Mouse (Mus musculus): ENCODE measurements around the gene Slc24a5. TPM values are rescaled to one million over a fixed set of nuclear protein-coding genes. Genes with fewer than 3 reads are reported as not detected.

Slc24a5 gene
- 3.5 and 4.8 TPM in 2 replicates for polyA plus RNA-seq (2014; fragmentation: Nextera tagmentation; extraction: Ambion mirVana)

GRCm38 (mm10) chr2:125067894-125068293 is at the start of gene Slc24a5:
Gene Slc24a5 (plus strand): TSS chr2:125068124.
- Histone ChIP-seq H3K27me3 (ENCODE audit: control insufficient read depth, insufficient read depth, low read length) (no peaks in the 10 kb centered on the region), H3K36me3 (ENCODE audit: control insufficient read depth, insufficient read depth, low read length) (no peaks in the 10 kb centered on the region), H3K4me3 (ENCODE audit: low read depth, low read length) (no peak within 1 kb of the TSS), H3K4me1 (ENCODE audit: control insufficient read depth, insufficient read depth, low read length) (no peaks in the 10 kb centered on the region), H3K9ac (replicated peaks; ENCODE audit: low read depth, low read length) (no peak within 1 kb of the TSS), H3K27ac (ENCODE audit: low read length) (no peak within 1 kb of the TSS), H3K9me3 (ENCODE audit: control insufficient read depth, low read depth, low read length) (no peaks in the 10 kb centered on the region), H3K4me2 (replicated peaks; ENCODE audit: low read depth, low read length) (no peak within 1 kb of the TSS)
- 55% methylated on average over 10 of the region's 10 CpGs for WGBS
- ATAC-seq (ENCODE audit: insufficient number of reproducible peaks, insufficient read depth, low FRiP score, low read depth): peak; percentile 50; the same call in 1 of the 2 replicates

- 0 out of 2 replicates have a peak overlapping the region, but pooled peaks have one; percentile 5 for H3K4me2 ChIP-seq (replicated peaks; ENCODE audit: low read depth, low read length)
- no peak overlapping the region for H3K4me3 ChIP-seq (ENCODE audit: low read depth, low read length)
- no peaks in the 10 kb centered on the region for H3K4me1 ChIP-seq (ENCODE audit: control insufficient read depth, insufficient read depth, low read length)
- no peak overlapping the region; the same call in 1 of the 2 replicates for H3K27ac ChIP-seq (ENCODE audit: low read length)
- H3K9ac ChIP-seq (replicated peaks; ENCODE audit: low read depth, low read length): no peak overlapping the region
- WGBS: 39% methylated on average over 5 of the region's 5 CpGs
- no peak for ATAC-seq (ENCODE audit: insufficient number of reproducible peaks, insufficient read depth, low FRiP score, low read depth)
- H3K27me3 ChIP-seq (ENCODE audit: control insufficient read depth, insufficient read depth, low read length): no peaks in the 10 kb centered on the region
- no peaks in the 10 kb centered on the region for H3K9me3 ChIP-seq (ENCODE audit: control insufficient read depth, low read depth, low read length)
- H3K36me3 ChIP-seq (ENCODE audit: control insufficient read depth, insufficient read depth, low read length): no peaks in the 10 kb centered on the region
Observed at GRCm38 (mm10) chr2:125024386-125024785, 43.5 kb upstream of the Slc24a5 start.

- H3K4me1 ChIP-seq (ENCODE audit: control insufficient read depth, insufficient read depth, low read length): no peaks in the 10 kb centered on the region
- peak; percentile 58; the same call in 1 of the 2 replicates for ATAC-seq (ENCODE audit: insufficient number of reproducible peaks, insufficient read depth, low FRiP score, low read depth)
- H3K9me3 ChIP-seq (ENCODE audit: control insufficient read depth, low read depth, low read length): no peaks in the 10 kb centered on the region
- no peak overlapping the region for H3K4me3 ChIP-seq (ENCODE audit: low read depth, low read length)
- no peak overlapping the region for H3K9ac ChIP-seq (replicated peaks; ENCODE audit: low read depth, low read length)
- H3K27me3 ChIP-seq (ENCODE audit: control insufficient read depth, insufficient read depth, low read length): no peaks in the 10 kb centered on the region
- H3K27ac ChIP-seq (ENCODE audit: low read length): 0 out of 2 replicates have a peak overlapping the region, but pooled peaks have one; percentile 1
- H3K4me2 ChIP-seq (replicated peaks; ENCODE audit: low read depth, low read length): no peak overlapping the region
- no peaks in the 10 kb centered on the region for H3K36me3 ChIP-seq (ENCODE audit: control insufficient read depth, insufficient read depth, low read length)
- WGBS: 30% methylated on average over 14 of the region's 14 CpGs
Observed at GRCm38 (mm10) chr2:125026358-125027000, 41.4 kb upstream of the Slc24a5 start.

- no peaks in the 10 kb centered on the region for H3K27me3 ChIP-seq (ENCODE audit: control insufficient read depth, insufficient read depth, low read length)
- no peak overlapping the region for H3K9ac ChIP-seq (replicated peaks; ENCODE audit: low read depth, low read length)
- no peak overlapping the region for H3K4me2 ChIP-seq (replicated peaks; ENCODE audit: low read depth, low read length)
- WGBS: 64% methylated on average over 7 of the region's 7 CpGs
- H3K36me3 ChIP-seq (ENCODE audit: control insufficient read depth, insufficient read depth, low read length): no peaks in the 10 kb centered on the region
- ATAC-seq (ENCODE audit: insufficient number of reproducible peaks, insufficient read depth, low FRiP score, low read depth): no peak
- no peaks in the 10 kb centered on the region for H3K4me1 ChIP-seq (ENCODE audit: control insufficient read depth, insufficient read depth, low read length)
- H3K9me3 ChIP-seq (ENCODE audit: control insufficient read depth, low read depth, low read length): no peaks in the 10 kb centered on the region
- H3K4me3 ChIP-seq (ENCODE audit: low read depth, low read length): no peak overlapping the region
- no peak overlapping the region for H3K27ac ChIP-seq (ENCODE audit: low read length)
Observed at GRCm38 (mm10) chr2:125030591-125030990, 37.3 kb upstream of the Slc24a5 start.

GRCm38 (mm10) chr2:125031111-125031510 is 36.8 kb upstream of the Slc24a5 start:
- Histone ChIP-seq H3K36me3 (ENCODE audit: control insufficient read depth, insufficient read depth, low read length) (no peaks in the 10 kb centered on the region), H3K27ac (ENCODE audit: low read length) (no peak overlapping the region), H3K4me2 (replicated peaks; ENCODE audit: low read depth, low read length) (no peak overlapping the region), H3K9ac (replicated peaks; ENCODE audit: low read depth, low read length) (no peak overlapping the region), H3K9me3 (ENCODE audit: control insufficient read depth, low read depth, low read length) (no peaks in the 10 kb centered on the region), H3K4me1 (ENCODE audit: control insufficient read depth, insufficient read depth, low read length) (no peaks in the 10 kb centered on the region), H3K4me3 (ENCODE audit: low read depth, low read length) (no peak overlapping the region), H3K27me3 (ENCODE audit: control insufficient read depth, insufficient read depth, low read length) (no peaks in the 10 kb centered on the region)
- no peak for ATAC-seq (ENCODE audit: insufficient number of reproducible peaks, insufficient read depth, low FRiP score, low read depth)
- WGBS: 76% methylated on average over 8 of the region's 8 CpGs

- ATAC-seq (ENCODE audit: insufficient number of reproducible peaks, insufficient read depth, low FRiP score, low read depth): no peak
- H3K4me3 ChIP-seq (ENCODE audit: low read depth, low read length): no peak overlapping the region
- H3K9ac ChIP-seq (replicated peaks; ENCODE audit: low read depth, low read length): no peak overlapping the region
- H3K27me3 ChIP-seq (ENCODE audit: control insufficient read depth, insufficient read depth, low read length): no peaks in the 10 kb centered on the region
- H3K4me1 ChIP-seq (ENCODE audit: control insufficient read depth, insufficient read depth, low read length): no peaks in the 10 kb centered on the region
- no peaks in the 10 kb centered on the region for H3K36me3 ChIP-seq (ENCODE audit: control insufficient read depth, insufficient read depth, low read length)
- H3K4me2 ChIP-seq (replicated peaks; ENCODE audit: low read depth, low read length): no peak overlapping the region
- H3K9me3 ChIP-seq (ENCODE audit: control insufficient read depth, low read depth, low read length): no peaks in the 10 kb centered on the region
- WGBS: 81% methylated on average over 12 of the region's 12 CpGs
- H3K27ac ChIP-seq (ENCODE audit: low read length): no peak overlapping the region
Observed at GRCm38 (mm10) chr2:125031562-125032257, 36.2 kb upstream of the Slc24a5 start.

GRCm38 (mm10) chr2:125032258-125032973 is 35.5 kb upstream of the Slc24a5 start:
- Histone ChIP-seq H3K27me3 (ENCODE audit: control insufficient read depth, insufficient read depth, low read length) (no peaks in the 10 kb centered on the region), H3K9ac (replicated peaks; ENCODE audit: low read depth, low read length) (no peak overlapping the region), H3K36me3 (ENCODE audit: control insufficient read depth, insufficient read depth, low read length) (no peaks in the 10 kb centered on the region), H3K4me3 (ENCODE audit: low read depth, low read length) (no peak overlapping the region), H3K9me3 (ENCODE audit: control insufficient read depth, low read depth, low read length) (no peaks in the 10 kb centered on the region), H3K4me2 (replicated peaks; ENCODE audit: low read depth, low read length) (no peak overlapping the region), H3K4me1 (ENCODE audit: control insufficient read depth, insufficient read depth, low read length) (no peaks in the 10 kb centered on the region), H3K27ac (ENCODE audit: low read length) (no peak overlapping the region)
- ATAC-seq (ENCODE audit: insufficient number of reproducible peaks, insufficient read depth, low FRiP score, low read depth): no peak
- 70% methylated on average over 17 of the region's 17 CpGs for WGBS

- Histone ChIP-seq H3K27ac (ENCODE audit: low read length) (no peak overlapping the region), H3K4me1 (ENCODE audit: control insufficient read depth, insufficient read depth, low read length) (no peaks in the 10 kb centered on the region), H3K9me3 (ENCODE audit: control insufficient read depth, low read depth, low read length) (no peaks in the 10 kb centered on the region), H3K4me2 (replicated peaks; ENCODE audit: low read depth, low read length) (no peak overlapping the region), H3K9ac (replicated peaks; ENCODE audit: low read depth, low read length) (no peak overlapping the region), H3K27me3 (ENCODE audit: control insufficient read depth, insufficient read depth, low read length) (no peaks in the 10 kb centered on the region), H3K36me3 (ENCODE audit: control insufficient read depth, insufficient read depth, low read length) (no peaks in the 10 kb centered on the region), H3K4me3 (ENCODE audit: low read depth, low read length) (no peak overlapping the region)
- 37% methylated on average over 10 of the region's 10 CpGs for WGBS
- ATAC-seq (ENCODE audit: insufficient number of reproducible peaks, insufficient read depth, low FRiP score, low read depth): peak; percentile 37; the same call in 1 of the 2 replicates
Observed at GRCm38 (mm10) chr2:125033042-125033743, 34.7 kb upstream of the Slc24a5 start.

All from stomach, embryonic 14.5 days (tissue).